Mouse (Mus musculus): ENCODE measurements around the gene Mlkl. TPM values are rescaled to one million over a fixed set of nuclear protein-coding genes. Genes with fewer than 3 reads are reported as not detected.

Gene Mlkl
- 0.25 TPM in 2 replicates for polyA plus RNA-seq (2016; fragmentation: Nextera tagmentation; extraction: Ambion mirVana)

DNA sequence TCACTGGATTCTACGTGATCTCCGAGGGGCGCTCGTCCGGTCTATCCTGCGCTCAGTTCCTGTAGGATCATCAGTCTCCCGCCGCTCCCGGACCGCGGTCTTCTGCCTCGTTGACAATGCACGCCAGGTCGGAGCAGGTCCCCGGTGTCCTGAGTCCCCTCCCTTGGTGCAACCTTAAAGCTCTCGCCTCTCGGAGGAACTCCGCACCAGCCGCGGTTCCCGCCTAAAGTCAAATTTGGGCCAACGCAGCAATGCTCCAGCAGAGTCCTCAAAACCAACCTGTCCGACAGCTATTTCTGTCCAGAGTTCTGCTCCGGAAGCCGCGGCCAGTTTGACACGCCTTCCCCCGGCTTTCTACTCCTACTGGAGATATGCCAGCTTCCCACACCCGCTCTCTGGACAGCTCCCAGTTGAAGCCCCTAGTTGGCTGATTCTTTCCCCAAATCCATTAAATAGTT is at the start of gene Mlkl:
TSS of gene Mlkl (minus strand) at position 288 of the 458 bp plus-strand sequence.
- under 1% methylated on average over 29 of the region's 29 CpGs for WGBS
- Histone ChIP-seq H3K9me3 (replicated peaks) (no peaks in the 10 kb centered on the region), H3K27ac (replicated peaks) (0 out of 2 replicates have a peak within 1 kb of the TSS, but pooled peaks have one; percentile 2), H3K36me3 (no peaks in the 10 kb centered on the region), H3K27me3 (ENCODE audit: low read depth, poor library complexity, severe bottlenecking) (peaks cover 45% of the 10 kb centered on the region), H3K4me1 (peaks cover 12% of the 10 kb centered on the region), H3K4me3 (peak within 1 kb of the TSS; percentile 54)
- peak; percentile 51 for DNase-seq (ENCODE audit: low spot score)

DNA sequence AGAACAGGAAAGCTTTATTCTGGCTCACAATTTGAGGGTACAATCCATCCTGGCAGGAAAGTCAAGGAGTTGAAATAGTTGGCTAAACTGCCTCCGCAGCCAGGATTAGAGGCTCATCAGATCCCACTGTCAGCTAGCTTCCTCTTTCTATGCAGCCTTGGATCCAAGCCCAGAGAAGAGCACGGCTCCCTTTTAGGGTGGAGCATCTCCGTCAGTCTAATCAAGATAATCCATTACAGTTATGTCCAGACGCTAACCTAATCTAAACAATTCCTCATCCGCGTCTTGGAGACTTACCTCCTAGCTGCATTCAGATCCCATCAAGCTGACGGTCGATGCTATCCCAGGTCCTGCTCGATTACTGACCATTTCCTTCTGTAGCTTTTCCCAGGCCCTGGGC is 47.9 kb upstream of the Mlkl start:
- WGBS: 88% methylated on average over 9 of the region's 9 CpGs
- Histone ChIP-seq H3K4me1 (no peaks in the 10 kb centered on the region), H3K9me3 (replicated peaks) (no peaks in the 10 kb centered on the region), H3K4me3 (no peak overlapping the region), H3K36me3 (no peaks in the 10 kb centered on the region), H3K27ac (replicated peaks) (no peak overlapping the region), H3K27me3 (ENCODE audit: low read depth, poor library complexity, severe bottlenecking) (peaks cover 25% of the 10 kb centered on the region)
- no peak for DNase-seq (ENCODE audit: low spot score)

DNA sequence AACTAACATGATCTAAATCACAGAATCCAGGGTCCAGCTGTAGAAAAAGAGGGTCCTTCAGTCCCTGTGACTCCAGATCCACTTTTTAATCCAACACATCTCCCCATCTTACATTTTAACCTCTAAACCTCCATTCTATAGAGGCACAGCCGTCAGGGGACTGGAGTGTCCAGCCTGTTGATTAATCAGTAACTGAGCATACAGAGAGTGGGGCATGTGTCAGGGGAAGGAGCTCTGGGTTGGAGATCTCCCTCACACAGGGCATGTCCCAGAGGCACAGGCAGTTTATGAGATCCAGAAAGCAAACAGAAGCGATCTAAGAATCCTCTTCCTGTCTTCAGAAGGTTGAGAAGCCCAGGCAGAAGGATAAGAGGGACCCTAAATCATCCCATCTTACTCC is 46.7 kb upstream of the Mlkl start:
- 64% methylated on average over 2 of the region's 2 CpGs for WGBS
- H3K36me3 ChIP-seq: no peaks in the 10 kb centered on the region
- peaks cover 14% of the 10 kb centered on the region; the same call in 1 of the 2 replicates for H3K27me3 ChIP-seq (ENCODE audit: low read depth, poor library complexity, severe bottlenecking)
- H3K27ac ChIP-seq (replicated peaks): no peak overlapping the region
- H3K9me3 ChIP-seq (replicated peaks): no peaks in the 10 kb centered on the region
- H3K4me1 ChIP-seq: no peaks in the 10 kb centered on the region
- no peak overlapping the region for H3K4me3 ChIP-seq
- no peak for DNase-seq (ENCODE audit: low spot score)

DNA sequence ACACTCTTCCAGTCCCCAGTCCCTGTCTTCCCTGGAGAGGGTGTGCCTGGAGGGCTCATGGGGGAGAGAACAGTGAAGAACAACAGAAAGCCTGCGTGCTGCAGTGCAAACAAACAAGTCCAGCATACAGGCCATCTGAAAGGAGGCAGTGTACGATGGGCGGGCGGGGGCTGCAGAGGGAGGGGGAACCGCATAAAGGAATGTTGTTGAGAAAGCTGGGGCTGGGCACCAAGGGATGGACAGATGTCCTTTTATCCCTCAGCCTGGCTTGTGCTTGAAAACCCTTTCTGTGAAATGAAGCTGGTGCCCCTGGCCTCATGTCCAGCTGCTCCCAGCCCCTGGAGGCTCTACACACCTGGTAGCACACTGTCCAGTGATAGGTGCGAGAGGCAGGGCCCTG is 37.2 kb upstream of the Mlkl start:
- no peak for DNase-seq (ENCODE audit: low spot score)
- WGBS: 53% methylated on average over 6 of the region's 6 CpGs
- Histone ChIP-seq H3K36me3 (no peaks in the 10 kb centered on the region), H3K4me3 (no peak overlapping the region), H3K4me1 (peaks cover 7% of the 10 kb centered on the region), H3K27me3 (ENCODE audit: low read depth, poor library complexity, severe bottlenecking) (no peaks in the 10 kb centered on the region), H3K27ac (replicated peaks) (peak overlapping the region; percentile 50; the same call in 1 of the 2 replicates), H3K9me3 (replicated peaks) (no peaks in the 10 kb centered on the region)

DNA sequence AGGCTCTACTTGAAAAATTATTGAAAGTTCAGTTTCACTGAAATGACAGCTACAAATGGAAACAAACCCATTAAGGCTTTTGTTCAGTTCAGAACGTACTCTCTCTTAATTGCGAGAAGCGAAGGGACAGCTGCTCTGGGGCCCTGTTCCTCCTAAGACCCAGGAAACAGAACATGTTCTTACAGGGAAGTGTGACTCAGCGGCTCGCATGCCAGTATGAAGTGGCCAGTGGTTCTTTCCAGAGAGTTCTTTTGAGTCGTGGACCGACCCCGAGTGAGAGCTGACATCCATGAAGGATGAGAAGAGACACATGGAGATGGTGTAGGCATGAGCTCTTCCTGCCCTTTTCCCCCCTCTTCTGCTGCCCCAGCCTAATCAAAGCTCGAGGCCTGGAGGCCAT is 31.7 kb upstream of the Mlkl start:
- Histone ChIP-seq H3K36me3 (no peaks in the 10 kb centered on the region), H3K9me3 (replicated peaks) (no peaks in the 10 kb centered on the region), H3K27me3 (ENCODE audit: low read depth, poor library complexity, severe bottlenecking) (no peaks in the 10 kb centered on the region), H3K4me1 (peaks cover 5% of the 10 kb centered on the region; the same call in 1 of the 2 replicates), H3K4me3 (no peak overlapping the region), H3K27ac (replicated peaks) (no peak overlapping the region)
- 90% methylated on average over 9 of the region's 9 CpGs for WGBS
- no peak for DNase-seq (ENCODE audit: low spot score)

DNA sequence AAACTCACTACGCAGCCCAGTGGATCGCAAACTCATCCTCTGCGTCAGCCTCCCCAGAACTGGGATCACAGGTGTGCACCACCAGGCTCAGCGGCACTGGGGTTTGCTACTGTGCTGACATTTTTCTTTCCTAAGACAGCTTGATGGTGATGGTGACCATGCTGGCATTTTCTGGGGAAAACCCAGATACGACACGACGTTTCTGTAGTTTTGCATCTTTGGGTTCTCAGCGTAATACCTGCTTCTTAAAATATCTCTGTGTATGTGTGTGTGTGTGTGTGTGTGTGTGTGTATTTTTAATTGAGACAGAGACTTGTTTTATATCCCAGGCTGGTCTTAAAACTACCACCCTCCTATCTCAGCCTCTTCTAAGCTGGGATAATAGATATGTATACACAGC is 29.4 kb upstream of the Mlkl start:
- no peak for DNase-seq (ENCODE audit: low spot score)
- peaks cover 5% of the 10 kb centered on the region; the same call in 1 of the 2 replicates for H3K4me1 ChIP-seq

DNA sequence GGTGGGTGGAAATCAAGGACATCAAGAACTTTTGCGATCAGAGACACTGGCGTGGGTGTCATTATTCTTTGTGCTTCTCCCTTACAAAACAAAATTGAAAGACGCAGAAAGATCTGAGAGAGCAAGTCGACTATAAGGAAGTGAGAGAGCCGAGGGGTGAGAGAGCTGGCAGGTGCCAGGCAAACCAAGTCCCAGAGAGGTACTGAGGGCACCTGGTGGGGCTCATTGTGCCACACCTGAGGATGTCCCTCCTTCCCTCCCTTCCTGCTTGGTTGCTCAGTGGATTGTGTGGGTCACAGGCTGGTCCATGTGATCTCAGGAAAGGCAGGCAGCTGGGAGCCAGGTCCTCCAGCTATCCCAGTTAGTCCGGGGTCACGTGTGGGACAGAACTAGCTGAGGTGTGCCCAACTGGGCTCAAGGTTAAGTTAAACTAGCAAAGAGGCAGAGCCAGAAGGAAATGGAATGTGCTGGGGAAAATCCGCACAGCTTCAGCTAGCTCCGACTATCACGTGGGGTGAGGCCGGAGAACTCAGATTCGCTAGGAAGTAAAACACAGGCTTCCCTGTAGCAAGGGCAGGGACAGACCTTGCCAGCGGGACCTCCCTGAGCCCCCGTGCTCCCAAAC is 28.7 kb upstream of the Mlkl start:
- no peak for DNase-seq (ENCODE audit: low spot score)

More for the DNA sequence above, 29.4 kb upstream of the Mlkl start:
- Histone ChIP-seq H3K27ac (replicated peaks) (no peak overlapping the region), H3K27me3 (ENCODE audit: low read depth, poor library complexity, severe bottlenecking) (no peaks in the 10 kb centered on the region), H3K9me3 (replicated peaks) (no peaks in the 10 kb centered on the region), H3K36me3 (no peaks in the 10 kb centered on the region), H3K4me3 (no peak overlapping the region)
- 78% methylated on average over 8 of the region's 8 CpGs for WGBS

DNA sequence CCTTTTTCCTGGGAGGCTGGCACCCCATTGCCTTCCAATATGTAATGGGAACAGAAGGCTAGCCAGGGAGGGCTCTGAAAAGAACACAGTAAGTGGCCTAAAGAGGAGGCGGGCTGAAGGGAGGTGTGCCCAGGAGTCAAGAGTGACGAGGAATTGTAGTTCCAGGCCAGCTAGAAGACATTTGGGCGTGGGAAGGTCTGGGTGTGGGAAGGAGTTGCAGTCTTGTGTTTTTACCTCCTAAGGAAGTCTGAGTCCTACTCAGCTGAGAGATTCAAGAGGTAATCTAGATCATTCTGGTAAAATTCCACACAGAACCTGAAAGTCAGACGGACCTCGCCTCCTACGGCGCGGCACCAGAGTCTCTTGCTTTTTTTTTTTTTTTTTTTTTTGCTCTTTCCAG is 25.5 kb upstream of the Mlkl start:
- no peak for DNase-seq (ENCODE audit: low spot score)
- WGBS: 87% methylated on average over 8 of the region's 8 CpGs
- H3K27ac ChIP-seq (replicated peaks): no peak overlapping the region
- no peak overlapping the region for H3K4me3 ChIP-seq
- H3K9me3 ChIP-seq (replicated peaks): no peaks in the 10 kb centered on the region
- no peaks in the 10 kb centered on the region for H3K36me3 ChIP-seq
- H3K27me3 ChIP-seq (ENCODE audit: low read depth, poor library complexity, severe bottlenecking): no peaks in the 10 kb centered on the region
- peaks cover 12% of the 10 kb centered on the region for H3K4me1 ChIP-seq

More for the DNA sequence above, 28.7 kb upstream of the Mlkl start:
- Histone ChIP-seq H3K27ac (replicated peaks) (no peak overlapping the region), H3K36me3 (no peaks in the 10 kb centered on the region), H3K4me3 (no peak overlapping the region), H3K9me3 (replicated peaks) (no peaks in the 10 kb centered on the region), H3K4me1 (peaks cover 5% of the 10 kb centered on the region; the same call in 1 of the 2 replicates), H3K27me3 (ENCODE audit: low read depth, poor library complexity, severe bottlenecking) (no peaks in the 10 kb centered on the region)
- WGBS: 46% methylated on average over 14 of the region's 14 CpGs

DNA sequence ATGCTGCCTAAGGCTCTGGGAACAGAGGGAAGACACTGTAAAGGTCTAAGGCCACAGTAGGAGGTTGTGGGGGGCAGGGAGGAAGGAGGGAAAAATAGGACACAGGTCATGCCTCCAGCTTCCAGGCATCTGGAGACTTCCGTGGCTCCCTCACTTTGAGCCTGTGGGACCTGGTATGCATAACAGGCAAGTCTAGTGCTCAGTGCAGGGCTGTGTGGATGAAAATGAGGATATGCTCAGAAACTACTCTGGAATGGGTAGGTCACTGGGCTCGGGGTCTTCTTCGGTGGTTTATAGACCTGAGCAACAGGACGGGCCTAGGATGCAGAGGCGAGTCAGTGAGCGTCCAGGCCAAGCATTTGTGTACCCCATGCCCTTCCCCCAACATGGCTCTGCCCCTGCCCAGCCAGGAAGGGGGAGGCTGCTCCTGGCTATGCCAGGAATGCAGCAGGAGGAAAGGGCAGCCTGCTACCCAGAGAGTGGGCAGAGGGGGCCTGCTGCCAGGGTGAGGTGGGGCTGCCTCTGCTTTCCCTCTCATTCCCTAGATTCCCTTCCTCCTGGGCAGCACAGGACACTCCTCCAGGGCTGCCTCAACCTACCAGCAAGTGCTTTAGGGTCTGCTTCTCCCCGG is 22.7 kb upstream of the Mlkl start:
- H3K27ac ChIP-seq (replicated peaks): no peak overlapping the region
- no peaks in the 10 kb centered on the region for H3K9me3 ChIP-seq (replicated peaks)
- 63% methylated on average over 7 of the region's 7 CpGs for WGBS
- H3K4me3 ChIP-seq: no peak overlapping the region
- H3K36me3 ChIP-seq: no peaks in the 10 kb centered on the region
- DNase-seq (ENCODE audit: low spot score): no peak
- H3K27me3 ChIP-seq (ENCODE audit: low read depth, poor library complexity, severe bottlenecking): no peaks in the 10 kb centered on the region
- peaks cover 7% of the 10 kb centered on the region; the same call in 1 of the 2 replicates for H3K4me1 ChIP-seq

DNA sequence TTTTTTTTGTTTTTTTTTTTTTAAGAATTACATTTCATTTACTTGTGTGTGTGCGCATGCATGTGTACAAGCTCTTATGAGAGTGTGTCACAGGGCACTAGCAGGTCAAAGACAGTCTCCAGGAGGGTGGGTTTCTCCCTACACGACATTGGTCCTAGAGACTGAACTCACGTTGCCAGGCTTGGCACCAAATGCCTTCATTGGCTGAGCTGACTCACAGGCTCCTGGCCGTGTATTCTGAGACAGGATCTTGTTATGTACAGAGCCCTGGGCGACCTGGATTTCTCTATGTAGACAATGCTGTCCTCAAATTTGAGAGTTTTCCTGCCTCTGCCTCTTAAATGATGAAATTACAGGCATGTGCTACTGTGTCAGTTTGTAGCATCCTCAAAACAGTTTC is 22.0 kb upstream of the Mlkl start:
- Histone ChIP-seq H3K36me3 (no peaks in the 10 kb centered on the region), H3K4me1 (peaks cover 7% of the 10 kb centered on the region; the same call in 1 of the 2 replicates), H3K27me3 (ENCODE audit: low read depth, poor library complexity, severe bottlenecking) (no peaks in the 10 kb centered on the region), H3K9me3 (replicated peaks) (no peaks in the 10 kb centered on the region), H3K4me3 (no peak overlapping the region), H3K27ac (replicated peaks) (no peak overlapping the region)
- WGBS: 74% methylated on average over 5 of the region's 5 CpGs
- DNase-seq (ENCODE audit: low spot score): no peak

DNA sequence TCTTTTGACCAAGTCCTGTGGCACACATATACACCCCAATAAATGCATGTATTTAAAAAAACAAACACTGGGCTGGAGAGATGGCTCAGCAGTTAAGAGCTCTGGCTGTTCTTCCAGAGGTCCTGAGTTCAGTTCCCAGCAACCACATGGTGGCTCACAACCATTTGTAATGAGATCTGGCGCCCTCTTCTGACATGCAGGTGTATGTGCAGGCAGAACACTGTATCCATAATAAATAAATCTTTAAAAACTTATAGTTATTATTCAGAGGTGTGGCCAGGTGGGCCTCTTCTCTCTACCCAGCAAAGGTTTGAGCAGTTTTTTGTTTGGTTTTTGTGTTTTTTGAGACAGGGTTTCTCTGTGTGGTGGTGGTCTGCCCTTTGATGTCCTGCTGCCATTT is 20.9 kb upstream of the Mlkl start:
- H3K4me3 ChIP-seq: no peak overlapping the region
- H3K27ac ChIP-seq (replicated peaks): no peak overlapping the region
- peaks cover 7% of the 10 kb centered on the region; the same call in 1 of the 2 replicates for H3K4me1 ChIP-seq
- H3K27me3 ChIP-seq (ENCODE audit: low read depth, poor library complexity, severe bottlenecking): no peaks in the 10 kb centered on the region
- H3K36me3 ChIP-seq: no peaks in the 10 kb centered on the region
- no peak for DNase-seq (ENCODE audit: low spot score)
- H3K9me3 ChIP-seq (replicated peaks): no peaks in the 10 kb centered on the region
- 58% methylated on average over 1 of the region's 1 CpGs for WGBS

DNA sequence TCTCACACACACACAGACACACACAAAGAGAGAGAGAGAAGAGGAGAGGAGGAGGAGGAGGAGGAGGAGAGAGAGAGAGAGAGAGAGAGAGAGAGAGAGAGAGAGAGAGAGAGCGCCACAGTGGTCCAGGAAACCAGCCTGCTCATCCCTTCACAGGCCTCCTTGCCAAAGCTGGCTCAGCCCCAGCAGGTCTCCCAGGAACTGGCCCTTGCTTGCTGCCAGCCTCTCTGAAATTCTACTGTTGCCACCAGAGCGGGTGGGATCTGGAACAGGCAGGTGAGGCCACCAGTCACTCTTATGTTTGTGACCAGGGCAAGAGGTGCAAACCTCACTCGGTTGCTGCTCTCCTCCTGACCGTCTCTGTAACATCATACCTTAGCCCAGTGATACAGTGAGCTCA is 19.5 kb upstream of the Mlkl start:
- Histone ChIP-seq H3K4me1 (peaks cover 7% of the 10 kb centered on the region; the same call in 1 of the 2 replicates), H3K9me3 (replicated peaks) (no peaks in the 10 kb centered on the region), H3K27me3 (ENCODE audit: low read depth, poor library complexity, severe bottlenecking) (no peaks in the 10 kb centered on the region), H3K36me3 (no peaks in the 10 kb centered on the region), H3K27ac (replicated peaks) (no peak overlapping the region), H3K4me3 (no peak overlapping the region)
- 87% methylated on average over 4 of the region's 4 CpGs for WGBS
- DNase-seq (ENCODE audit: low spot score): no peak

DNA sequence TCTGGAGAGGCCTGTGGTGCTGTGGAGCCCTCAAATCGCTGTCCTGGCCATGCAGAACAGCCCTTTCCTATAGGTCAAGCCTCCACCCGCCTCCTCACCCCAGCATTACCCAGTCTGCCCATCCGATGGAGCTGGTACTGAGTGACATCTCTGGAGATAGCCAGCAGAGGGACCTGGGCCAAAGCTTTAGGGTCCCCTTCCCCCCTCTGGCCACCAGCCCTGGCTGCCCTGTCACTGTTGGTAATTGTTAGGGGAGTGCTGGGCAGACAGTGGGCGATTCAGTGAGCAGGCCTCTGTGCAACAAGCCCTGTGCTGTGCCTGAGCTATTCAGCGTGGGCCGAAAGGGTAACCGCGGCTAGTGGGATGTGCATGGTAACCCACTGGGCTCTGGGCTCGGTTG is 15.5 kb upstream of the Mlkl start:
- WGBS: 90% methylated on average over 9 of the region's 9 CpGs
- no peaks in the 10 kb centered on the region for H3K27me3 ChIP-seq (ENCODE audit: low read depth, poor library complexity, severe bottlenecking)
- H3K27ac ChIP-seq (replicated peaks): no peak overlapping the region
- no peak overlapping the region for H3K4me3 ChIP-seq
- no peaks in the 10 kb centered on the region for H3K9me3 ChIP-seq (replicated peaks)
- no peaks in the 10 kb centered on the region for H3K36me3 ChIP-seq
- no peak for DNase-seq (ENCODE audit: low spot score)
- no peaks in the 10 kb centered on the region for H3K4me1 ChIP-seq

All from midbrain, embryonic 10.5 days (tissue).